Mouse (Mus musculus) urinary bladder, postnatal 14 days (tissue): ENCODE results near the gene Pde11a.

Experiments used
- DNase-seq: peaks from one replicate; pipeline ENCODE4 v3.0.0; 2021; ENCODE audit warnings: low spot score

Gene Pde11a

DNA sequence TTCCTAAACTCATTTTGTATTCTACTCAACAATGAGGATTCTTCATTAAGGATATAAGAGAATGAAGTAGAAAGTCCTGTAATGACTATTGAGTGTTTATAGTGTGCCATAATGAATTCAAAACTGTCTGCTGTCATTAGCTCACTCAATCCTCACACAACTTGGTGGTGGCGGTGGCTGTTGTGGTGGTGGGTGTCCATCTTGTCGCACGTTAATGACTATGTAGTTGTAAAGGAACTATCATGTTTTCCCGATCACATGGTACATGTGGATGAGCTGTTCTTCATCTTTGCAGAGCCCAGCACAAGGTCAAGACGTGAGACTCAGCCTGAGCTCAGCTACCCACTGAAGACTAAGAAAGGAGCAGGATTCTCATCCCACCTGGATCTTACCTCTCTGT is 242.7 kb downstream of the Pde11a start:
- no peak for DNase-seq

DNA sequence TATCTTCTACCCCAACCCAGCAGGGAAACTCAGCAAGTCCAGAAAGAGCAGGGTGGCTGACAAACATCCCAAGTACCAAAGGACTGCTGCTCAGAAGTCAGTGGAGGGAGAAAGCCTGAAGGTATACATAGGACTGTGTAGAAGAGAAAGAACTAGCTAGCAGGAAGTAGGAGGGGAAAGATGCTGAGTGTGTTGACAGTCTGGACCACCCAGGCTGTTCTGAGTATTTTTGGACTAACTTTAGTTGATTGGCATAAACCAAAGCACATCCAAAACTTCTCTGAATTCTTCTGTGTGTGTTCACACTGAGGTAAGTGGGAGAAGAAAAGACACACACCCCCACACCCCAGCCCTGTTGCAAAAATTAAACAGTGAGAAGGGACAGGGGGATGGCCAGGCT is 248.1 kb downstream of the Pde11a start:
- no peak for DNase-seq

DNA sequence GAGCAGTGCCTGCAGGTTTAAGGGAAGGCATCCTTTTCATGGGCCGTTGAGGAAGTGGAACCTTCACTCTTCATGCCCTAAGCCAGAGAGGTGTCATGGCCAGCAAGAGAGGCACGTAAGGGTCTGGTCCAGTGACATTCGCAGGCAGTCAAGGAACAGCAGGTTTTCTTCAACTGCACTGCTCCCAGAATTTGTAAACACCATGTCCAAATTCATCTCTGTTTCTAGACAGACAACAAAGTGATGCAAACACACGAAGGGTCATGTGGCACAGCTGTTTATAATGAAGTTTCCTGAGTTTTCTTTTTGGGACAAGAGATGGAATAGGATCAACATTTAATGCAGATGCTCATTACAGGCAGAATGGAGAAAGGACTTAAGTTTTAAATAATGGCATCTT is 249.7 kb downstream of the Pde11a start:
- no peak for DNase-seq

DNA sequence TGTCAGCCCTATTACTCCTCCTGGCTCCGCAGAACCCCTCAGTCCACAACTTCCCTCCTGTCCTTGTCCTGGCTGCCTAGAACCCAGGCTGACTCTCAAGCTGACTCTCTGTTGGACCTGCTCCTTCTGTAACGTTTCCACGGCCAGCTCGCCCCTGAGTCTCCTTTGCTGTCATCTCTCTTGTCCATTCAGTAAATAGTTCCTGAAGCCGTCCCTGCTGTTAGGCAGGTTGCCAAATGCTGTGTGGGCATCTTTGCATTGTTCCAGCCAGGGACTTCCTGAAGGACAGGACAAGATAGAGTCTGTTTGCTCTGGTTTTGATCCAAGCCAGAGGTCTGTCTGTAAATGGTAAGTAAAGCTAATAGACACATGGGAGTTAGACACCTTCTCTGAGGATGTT is 250.2 kb downstream of the Pde11a start:
- DNase-seq = no peak

DNA sequence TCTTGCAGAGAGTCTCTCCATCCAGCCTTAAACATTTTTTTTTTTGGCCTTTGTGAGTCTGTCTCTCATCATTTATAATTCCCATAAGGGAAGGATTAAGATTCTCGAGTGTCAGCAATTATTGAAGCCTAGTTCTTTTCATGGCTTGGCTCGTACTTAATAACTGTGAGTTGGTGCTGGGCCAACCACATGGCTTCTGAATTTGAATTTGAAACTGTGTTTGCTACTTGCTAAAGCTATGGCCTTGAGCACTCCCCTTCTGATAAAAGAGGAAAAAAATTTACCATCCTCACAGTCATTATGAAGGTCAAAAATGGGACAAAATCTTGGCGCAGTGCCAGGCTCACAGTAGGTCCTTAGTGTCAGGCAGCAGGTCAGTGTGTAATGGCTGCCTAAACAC is 251.4 kb downstream of the Pde11a start:
- no peak for DNase-seq

DNA sequence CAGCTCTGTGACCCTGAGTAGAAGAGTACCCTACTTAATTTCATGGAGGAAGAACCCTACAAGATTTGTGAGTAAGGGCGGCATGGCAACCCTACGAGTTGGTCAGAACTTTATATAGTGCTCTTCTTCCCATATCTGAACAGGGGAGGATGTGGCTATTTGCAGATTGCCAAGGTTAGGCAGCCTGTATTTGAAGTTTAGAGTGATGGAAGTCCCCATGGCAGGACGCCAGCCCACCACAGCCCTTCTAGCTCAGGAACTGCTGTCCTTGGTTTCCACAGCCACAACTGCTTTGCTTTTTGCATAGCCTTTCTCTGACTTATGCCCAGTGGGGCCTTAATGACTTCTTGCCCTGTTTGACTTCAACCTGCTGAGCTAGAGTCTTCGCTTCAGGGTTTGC is 253.6 kb downstream of the Pde11a start:
- no peak for DNase-seq

DNA sequence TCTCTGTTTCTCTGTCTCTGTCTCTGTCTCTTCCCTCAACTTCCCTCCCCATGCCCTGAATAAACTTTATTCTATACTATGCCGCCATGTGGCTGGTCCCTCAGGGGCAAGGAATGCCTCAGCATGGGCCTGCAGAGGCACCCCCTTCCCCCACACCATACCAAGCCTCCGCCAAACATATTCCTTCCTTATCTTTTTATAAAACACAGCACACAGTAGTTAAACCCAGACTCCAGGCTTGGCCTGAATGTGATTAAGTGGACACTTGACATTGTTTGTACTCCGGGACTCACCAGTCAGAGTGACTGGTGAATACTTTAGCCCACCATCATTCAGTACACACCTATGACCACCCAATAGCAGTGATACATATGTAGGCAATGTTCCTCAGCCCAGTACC is 254.7 kb downstream of the Pde11a start:
- no peak for DNase-seq

DNA sequence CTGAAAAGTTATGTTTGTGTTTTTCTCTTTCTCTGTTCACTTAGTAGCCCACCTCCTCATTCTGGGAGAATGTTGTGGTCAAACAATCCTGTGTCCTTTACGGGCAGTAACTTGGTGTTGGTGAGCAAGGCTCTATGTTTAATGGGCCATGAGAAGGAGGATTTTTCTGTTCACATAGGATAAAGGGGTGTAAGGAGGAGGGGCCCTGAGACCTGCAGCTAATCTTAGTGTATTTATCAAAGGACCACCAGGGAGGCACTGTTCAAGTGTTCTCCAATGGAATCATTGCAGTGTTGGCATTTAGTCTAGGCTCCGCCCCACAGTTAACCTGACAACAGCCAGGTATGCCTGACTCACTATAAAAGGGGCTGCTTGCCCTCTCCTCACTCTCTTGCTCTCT is 255.2 kb downstream of the Pde11a start:
- DNase-seq = no peak

DNA sequence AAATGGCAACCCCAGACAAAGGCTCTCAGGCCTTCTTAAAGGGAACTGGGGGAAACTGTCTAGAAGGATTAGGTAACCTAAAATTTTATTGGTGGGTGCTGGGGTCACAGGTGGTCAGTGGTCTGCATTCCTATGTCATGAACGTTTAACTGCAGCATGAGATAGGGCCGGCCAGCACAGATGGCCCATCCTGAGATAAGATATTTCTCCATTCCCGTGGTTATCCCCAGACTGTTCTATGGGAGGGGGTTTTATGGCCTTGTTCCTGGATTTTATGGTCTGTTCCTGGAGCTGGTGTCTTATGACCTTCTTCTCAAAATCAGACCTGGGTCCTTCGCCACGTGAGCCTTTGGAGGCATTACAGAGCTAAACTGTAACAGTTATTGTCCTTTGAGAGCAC is 256.6 kb downstream of the Pde11a start:
- DNase-seq = no peak

DNA sequence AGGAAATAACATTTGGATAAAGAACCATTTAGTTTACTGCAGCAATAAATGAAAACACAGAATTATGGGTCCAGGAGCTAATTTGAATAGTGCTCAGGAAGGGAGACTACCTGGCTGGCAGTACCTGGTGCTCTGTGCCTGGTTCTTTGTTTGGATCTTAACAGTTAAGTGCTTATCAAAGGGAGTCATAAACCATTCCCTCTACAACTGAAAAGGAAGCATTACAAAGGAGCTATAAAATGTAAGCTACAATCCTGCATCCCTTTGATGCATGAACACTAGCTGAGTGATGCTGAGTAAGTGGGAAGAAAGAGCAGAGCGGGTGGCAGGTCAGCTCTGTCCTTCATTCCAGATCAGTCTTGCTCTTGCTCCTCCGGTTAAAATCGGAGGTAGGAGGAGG is 258.0 kb downstream of the Pde11a start:
- DNase-seq = no peak

DNA sequence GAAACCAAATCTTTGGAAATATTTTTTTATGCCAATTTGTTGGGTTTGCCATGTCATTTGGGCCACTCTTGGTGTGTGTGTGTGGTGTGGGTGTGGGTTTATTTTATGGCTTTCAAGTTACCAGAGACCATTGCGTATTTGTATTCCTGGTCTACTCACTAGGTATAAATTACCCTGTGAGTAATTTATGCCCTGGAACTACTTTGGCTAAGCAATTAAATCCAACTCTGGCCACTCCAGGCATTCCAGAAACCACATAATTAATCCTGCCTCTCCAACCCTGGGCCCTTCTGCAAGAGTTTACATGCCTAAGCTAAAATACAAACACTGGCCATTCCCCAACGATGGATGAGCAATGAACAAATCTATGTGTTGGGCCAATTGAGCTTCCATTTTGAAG is 261.7 kb downstream of the Pde11a start:
- no peak for DNase-seq

DNA sequence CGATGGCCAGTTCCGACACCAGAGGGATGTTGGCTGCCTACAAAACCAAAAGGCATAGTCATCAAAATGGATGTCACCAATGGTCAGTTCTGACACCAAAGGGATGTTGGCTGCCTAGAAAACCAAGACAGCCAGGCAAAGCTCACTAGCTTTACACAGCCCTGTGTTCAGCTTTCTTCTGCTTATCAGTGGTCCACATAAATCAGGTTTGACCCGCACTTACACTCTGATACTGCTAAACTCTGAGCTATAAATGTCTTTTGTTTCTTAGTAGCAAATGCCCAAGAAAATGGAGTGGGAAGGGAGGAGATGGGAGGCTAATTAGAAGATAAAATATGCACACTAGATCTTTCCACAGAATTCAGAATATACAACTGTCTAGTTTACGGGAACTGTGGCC is 262.5 kb downstream of the Pde11a start:
- no peak for DNase-seq

DNA sequence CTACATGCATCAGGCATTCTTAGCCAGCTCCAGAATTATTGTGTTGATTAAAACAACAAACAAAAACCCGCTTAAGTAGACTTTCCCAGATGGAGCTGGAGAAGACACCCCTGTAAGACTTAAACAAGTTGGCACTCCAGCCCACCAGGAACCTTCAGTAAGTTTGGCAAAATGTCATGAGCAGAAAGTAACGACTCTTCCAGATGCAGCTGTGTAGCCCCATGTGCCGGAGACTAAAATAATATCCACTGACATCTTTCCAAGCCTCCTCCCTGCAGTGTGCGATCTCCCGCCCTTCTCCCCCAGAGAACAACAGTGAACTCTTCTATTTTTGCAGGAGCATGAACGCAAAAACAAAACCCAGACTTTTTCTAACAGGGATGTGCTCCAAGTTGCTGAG is 265.5 kb downstream of the Pde11a start:
- DNase-seq = no peak

DNA sequence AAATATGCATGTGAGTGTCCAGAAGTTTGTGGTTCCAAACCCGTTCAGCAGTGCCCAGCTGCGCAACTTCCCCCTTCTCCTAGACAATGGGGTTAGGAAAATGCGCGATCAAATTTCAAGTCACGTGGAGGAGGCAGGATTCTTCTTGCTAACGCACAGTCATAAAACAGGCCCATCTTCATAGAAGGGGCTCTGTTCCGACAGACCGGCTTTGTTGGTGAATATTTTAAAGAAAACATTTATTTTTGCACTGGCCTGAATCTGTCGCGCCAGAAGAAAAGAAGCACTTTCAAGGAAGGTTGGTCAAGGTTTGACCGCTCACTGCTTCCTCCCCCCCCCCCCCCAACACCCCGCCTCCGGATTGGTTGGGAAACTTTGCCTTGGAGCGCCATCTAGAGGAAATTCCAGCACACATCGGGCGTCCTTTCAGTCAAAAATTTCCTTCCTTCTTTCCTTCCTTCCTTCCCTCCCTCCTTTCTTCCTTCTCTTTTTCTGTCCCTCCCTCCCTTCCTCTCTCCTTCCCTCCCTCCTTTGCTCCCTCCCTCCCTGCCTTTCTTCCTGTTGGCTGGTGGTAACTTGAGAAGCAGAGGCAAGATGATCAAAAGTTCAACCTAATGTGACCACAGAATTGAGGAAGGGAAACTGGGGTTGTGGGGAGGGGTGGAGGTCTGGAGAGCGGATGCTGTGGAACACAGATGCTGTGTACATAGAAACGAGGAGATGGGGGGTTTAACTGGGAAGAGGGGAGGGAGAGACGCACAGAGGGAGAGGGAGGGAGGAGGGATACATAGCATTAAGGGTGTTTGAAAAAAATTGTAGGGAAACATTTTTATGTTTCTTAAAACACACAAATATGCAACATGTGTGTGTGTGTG is 267.9 kb downstream of the Pde11a start:
- peak; percentile 74 for DNase-seq

DNA sequence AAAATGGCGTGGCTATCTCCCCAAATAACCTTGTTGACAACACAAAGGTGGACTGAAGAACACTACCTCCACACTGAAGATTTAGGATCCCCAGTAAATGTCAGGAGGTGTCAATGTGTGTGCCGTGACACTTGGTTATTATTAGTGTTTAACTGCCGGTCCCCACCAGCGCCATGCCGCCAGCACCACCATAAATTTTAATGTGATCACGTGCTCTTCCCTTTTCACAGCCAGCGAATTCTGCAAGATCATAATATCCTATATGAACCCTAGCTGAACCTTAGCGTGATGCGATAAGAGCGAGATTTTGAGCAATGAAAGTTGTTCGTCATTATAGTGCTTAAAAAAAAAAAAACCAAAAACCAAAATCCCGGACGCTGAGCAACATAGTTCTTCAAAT is 269.3 kb downstream of the Pde11a start:
- DNase-seq = no peak

DNA sequence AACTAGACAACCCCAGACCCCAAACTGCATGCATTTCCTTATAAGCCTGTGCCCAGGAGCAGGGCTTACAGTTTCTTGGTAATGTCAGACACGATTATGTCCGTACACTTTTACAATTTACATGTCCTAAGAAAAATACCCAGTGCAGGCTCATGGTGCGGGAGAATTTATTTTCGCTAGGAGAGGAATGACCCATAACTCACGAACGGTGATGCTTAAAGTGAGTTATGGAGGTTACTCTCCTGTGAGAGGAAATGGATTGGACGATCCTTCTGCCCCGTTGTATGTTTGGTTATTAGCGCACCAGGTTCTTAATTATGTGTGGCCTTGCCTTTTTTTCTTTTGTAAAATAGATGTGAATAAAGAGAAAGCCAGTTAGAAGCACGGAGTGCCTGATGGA is 270.4 kb downstream of the Pde11a start:
- no peak for DNase-seq

DNA sequence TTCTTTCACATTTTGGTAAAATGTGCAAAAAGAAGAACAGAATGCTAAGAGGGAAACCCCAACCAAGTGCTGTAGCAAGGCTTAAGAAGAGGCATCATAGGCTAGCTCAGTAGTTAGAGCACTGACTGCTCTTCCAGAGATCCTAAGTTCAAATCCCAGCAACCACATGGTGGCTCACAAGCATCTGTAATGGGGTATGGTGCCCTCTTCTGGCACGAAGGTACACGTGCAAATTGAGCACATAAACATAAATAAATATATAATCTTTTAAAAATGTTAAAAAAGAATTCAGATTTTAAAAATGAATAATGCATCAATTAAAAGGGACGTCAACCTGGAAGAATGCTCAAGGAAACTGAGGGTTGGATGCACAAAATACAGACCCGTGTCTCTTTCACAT is 271.4 kb downstream of the Pde11a start:
- DNase-seq = no peak

DNA sequence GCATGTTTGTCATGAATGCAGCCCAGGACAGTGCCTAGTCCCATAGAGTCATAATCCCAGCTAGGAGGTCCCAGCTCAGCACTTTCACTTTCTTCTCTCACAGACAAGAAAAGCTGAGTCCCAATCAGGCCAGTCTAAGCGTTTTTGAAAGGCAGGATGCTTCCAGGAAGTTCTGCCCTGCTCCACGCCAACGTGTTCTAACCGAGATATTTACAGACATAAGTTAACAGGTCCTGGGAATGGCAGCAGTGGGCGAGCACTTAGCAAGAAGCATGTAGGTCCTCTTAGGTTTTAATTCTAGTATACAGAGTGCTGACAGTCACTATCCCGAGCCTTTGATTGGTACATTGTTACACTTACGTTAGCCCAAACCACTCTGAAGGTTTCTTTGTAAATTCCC is 273.3 kb downstream of the Pde11a start:
- DNase-seq = no peak

DNA sequence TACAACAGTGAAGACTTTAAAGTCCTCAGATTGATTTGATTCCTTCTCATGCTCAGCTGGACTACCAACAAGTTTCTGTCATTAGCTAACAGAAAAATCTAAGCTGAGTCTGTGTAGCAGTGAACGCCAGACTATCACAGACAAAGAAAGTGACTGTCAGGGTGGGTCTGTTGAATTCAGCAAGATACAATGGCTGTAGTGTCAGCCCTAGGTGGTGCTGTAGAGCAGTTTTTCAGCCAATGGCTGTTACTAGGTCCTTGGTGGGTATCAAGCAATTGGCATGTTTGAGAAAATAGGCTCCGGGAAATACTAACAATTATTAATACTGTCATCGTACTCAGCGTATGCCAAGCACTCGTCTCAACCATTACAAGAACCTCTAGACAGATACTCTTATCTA is 274.5 kb downstream of the Pde11a start:
- DNase-seq = peak; percentile 33

DNA sequence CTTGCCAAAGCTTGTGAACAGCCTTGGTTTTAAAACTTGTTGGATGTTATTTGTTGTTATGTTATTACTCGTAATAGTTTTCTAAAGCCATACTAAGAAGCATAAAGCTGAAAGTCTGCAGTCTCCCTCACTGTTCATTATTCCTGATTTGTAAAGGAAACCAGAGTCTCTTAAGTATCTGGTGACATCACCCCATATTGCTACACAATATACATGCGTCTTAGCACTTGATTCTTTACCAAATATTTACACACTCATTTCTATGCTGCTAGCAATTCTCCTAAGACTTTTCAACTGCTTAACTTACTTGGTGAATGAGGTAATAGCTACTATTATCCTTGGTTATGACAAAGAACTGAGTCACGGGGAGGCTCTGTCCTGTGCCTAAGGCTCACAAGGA is 278.4 kb downstream of the Pde11a start:
- no peak for DNase-seq

DNA sequence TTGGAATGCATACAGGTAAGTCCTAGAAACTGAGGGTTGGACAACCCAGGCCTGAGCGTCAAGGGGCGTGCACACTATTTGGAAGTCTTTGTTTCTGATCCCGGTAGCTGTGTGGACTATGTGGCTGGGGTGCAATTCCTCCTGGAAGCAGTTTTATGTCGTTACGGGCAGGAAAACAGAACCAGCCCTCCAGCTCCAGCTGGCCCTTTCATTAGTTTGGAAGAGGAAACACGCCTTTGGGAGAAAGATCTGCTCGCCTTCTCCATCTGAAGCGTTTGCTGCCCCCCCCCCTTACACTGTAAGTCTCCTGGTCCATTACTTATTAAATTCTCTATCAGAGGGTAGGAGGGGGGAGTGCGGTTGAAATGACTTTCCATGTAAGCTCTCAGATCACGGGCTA is 279.0 kb downstream of the Pde11a start:
- no peak for DNase-seq

DNA sequence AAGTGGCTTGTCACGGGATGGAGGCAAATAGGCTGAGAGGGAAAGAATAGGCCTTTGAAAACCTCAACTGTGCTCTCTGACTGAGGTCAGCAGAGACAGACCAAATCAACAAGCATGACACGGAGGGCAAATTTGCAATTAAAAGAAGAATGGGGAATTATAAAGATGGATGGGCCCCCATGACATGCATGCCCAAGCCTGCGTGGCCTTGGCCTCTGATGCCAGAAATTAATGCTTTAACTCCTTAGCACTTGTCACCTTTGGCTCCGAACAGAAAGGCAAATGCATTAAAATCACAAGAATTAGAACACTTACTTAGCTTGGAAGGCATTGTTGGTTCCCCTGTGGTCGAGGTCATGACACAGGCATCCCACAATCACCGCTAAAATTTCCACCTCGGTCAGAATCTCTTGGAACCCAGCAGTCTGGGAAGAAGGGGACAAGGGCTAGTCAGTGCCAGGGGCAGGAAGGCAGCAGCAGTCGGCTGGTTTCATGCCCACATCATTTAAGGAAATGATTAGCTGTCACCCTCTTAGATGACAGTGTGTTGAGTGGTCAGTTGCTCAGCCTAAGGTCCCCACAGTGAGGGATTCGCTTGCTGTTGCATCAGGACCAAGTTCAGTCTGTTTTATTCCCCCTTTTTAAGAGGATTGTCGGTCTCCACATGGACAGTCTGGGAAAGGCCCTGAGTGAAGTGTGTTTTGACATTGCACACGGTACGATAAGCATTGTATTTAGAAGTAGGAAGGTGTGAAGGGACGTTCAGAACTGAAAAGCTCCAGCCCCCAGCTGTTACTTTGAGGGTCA is 279.7 kb downstream of the Pde11a start:
- DNase-seq = no peak

DNA sequence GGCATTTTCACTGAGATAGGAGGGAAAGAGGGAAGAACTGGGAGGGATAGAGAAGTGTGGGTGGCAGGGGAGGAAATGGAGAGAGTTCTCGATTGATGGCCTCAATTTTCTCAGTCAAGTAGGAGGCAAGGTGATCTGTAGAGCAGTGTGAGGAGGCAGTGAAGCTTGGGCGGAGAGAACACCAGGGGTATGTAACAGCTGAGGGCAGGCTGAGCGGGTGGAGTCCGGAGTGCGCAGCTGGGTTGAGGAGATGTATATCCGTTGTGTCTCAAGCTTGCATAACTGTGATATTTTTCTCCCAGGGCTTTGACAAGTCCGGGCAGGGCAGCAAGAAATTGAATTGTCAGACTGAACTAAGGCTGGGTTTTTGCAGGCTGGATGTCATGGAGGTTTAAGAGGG is 281.0 kb downstream of the Pde11a start:
- DNase-seq = no peak
